Mouse (Mus musculus): ENCODE measurements around the gene Slc34a3. TPM values are rescaled to one million over a fixed set of nuclear protein-coding genes. Genes with fewer than 3 reads are reported as not detected.
"Not testable (repeated sequence)": the region's sequence is repeated elsewhere in the genome, so short reads cannot be mapped to it uniquely, and the experiment has no call there.

Slc34a3 gene
- total RNA-seq (2021) = not detected
- long read RNA-seq, experiment 1 = 0 reads
- long read RNA-seq, experiment 2 = 0 reads

- no peak for DNase-seq
These were observed at the start of gene Slc34a3 for GRCm38 (mm10) chr2:25234050-25234449. Slc34a3 (minus strand) TSS chr2:25234364.

GRCm38 (mm10) chr2:25278928-25279882 is 45.0 kb upstream of the Slc34a3 start:
- DNase-seq = peak; percentile 85

- DNase-seq = no peak
These were observed 38.8 kb upstream of the Slc34a3 start for GRCm38 (mm10) chr2:25273010-25273409.

- DNase-seq = no peak
These were observed 38.4 kb upstream of the Slc34a3 start for GRCm38 (mm10) chr2:25272515-25272914.

GRCm38 (mm10) chr2:25271827-25272511 is 37.8 kb upstream of the Slc34a3 start, which contains the start of the genes Ssna1 and Anapc2:
Ssna1 (minus strand) TSS chr2:25272438.
Anapc2 (plus strand) TSS chr2:25272478.
- DNase-seq = peak; percentile 98

GRCm38 (mm10) chr2:25267746-25268309 is 33.7 kb upstream of the Slc34a3 start:
- no peak for DNase-seq

- DNase-seq = no peak
These were observed 33.1 kb upstream of the Slc34a3 start for GRCm38 (mm10) chr2:25267241-25267640.

- DNase-seq = no peak
These were observed 32.6 kb upstream of the Slc34a3 start for GRCm38 (mm10) chr2:25266720-25267119.

GRCm38 (mm10) chr2:25265897-25266656 is 31.9 kb upstream of the Slc34a3 start:
- DNase-seq = no peak

GRCm38 (mm10) chr2:25264851-25265250 is 30.7 kb upstream of the Slc34a3 start:
- no peak for DNase-seq

GRCm38 (mm10) chr2:25264286-25264660 is 30.1 kb upstream of the Slc34a3 start:
- DNase-seq = no peak

GRCm38 (mm10) chr2:25263623-25264285 is 29.6 kb upstream of the Slc34a3 start:
- no peak for DNase-seq

GRCm38 (mm10) chr2:25262795-25263622 is 28.8 kb upstream of the Slc34a3 start:
- DNase-seq = no peak

- DNase-seq = peak; percentile 85
These were observed 28.2 kb upstream of the Slc34a3 start, which contains the start of gene Tprn for GRCm38 (mm10) chr2:25262291-25262767. Tprn (plus strand) TSS chr2:25262618.

- DNase-seq = no peak
These were observed 27.7 kb upstream of the Slc34a3 start for GRCm38 (mm10) chr2:25261870-25262269.

- DNase-seq = no peak
These were observed 24.7 kb upstream of the Slc34a3 start for GRCm38 (mm10) chr2:25258887-25259286.

GRCm38 (mm10) chr2:25257250-25257649 is 23.1 kb upstream of the Slc34a3 start:
- not testable (repeated sequence) for DNase-seq

GRCm38 (mm10) chr2:25256443-25257109 is 22.4 kb upstream of the Slc34a3 start:
- DNase-seq = not testable (repeated sequence)

- DNase-seq = peak; percentile 88
These were observed 21.2 kb upstream of the Slc34a3 start, which contains the start of gene Tmem203 for GRCm38 (mm10) chr2:25255284-25255779. Tmem203 (plus strand) TSS chr2:25255439.
